In the genomic region with DNA sequence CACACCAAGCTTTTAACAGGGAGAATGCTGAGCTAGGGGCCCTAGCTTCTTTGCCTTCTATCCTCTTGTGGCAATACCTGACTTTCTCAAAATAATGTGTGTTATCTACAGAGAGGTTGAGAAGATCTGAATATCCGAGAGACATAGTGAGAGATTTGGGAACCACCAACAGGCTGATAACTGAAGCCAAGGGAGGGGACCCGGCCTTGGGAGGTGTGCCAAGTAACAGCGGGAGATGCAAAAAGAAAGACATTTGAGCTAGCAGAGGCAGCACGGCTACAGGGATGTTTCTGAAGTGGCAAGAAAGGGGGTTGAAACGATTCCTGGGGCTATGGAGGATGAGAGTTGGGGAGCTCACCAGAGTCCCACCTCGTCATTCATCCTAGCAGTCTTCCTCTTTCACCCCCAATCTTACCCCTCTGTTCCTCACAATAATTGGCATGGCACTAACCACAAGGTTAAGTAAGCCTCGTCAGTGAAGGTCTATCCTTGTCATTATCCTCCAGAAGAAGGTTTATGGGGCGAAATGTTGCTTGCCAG, we compare ENCODE assay signal across 8 mouse cellular contexts. TPM values are rescaled to one million over a fixed set of nuclear protein-coding genes. Genes with fewer than 3 reads are reported as not detected.
DNase-seq lines count a peak whose midpoint lies in the region; ATAC-seq lines count a peak whose summit lies in the region.

No protein-coding gene starts in this region.

- H3K27me3 ChIP-seq in liver, embryonic 13.5 days = peaks cover 65% of the 10 kb centered on the region
- H3K27me3 ChIP-seq in liver, embryonic 12.5 days (replicated peaks) = peaks cover 71% of the 10 kb centered on the region
- H3K27me3 ChIP-seq in heart, embryonic 13.5 days (replicated peaks) = peaks cover 8% of the 10 kb centered on the region; the same call in 1 of the 2 replicates
- H3K27me3 ChIP-seq in lung, embryonic 16.5 days (ENCODE audit: control insufficient read depth, insufficient read depth, low read depth, low read length) = no peaks in the 10 kb centered on the region

- H3K4me2 ChIP-seq in liver, embryonic 13.5 days = no peak overlapping the region
- H3K4me2 ChIP-seq in liver, embryonic 12.5 days = no peak overlapping the region
- H3K4me2 ChIP-seq in heart, embryonic 13.5 days = no peak overlapping the region
- peak overlapping the region; percentile 53; the same call in 1 of the 2 replicates for H3K4me2 ChIP-seq in lung, embryonic 16.5 days (ENCODE audit: low read depth, low read length)

- H3K9me3 ChIP-seq in liver, embryonic 13.5 days (replicated peaks) = no peaks in the 10 kb centered on the region
- H3K9me3 ChIP-seq in liver, embryonic 12.5 days (replicated peaks) = no peaks in the 10 kb centered on the region
- H3K9me3 ChIP-seq in heart, embryonic 13.5 days = no peaks in the 10 kb centered on the region
- H3K9me3 ChIP-seq in lung, embryonic 16.5 days (ENCODE audit: control insufficient read depth, low read length) = no peaks in the 10 kb centered on the region

- H3K9ac ChIP-seq in liver, embryonic 13.5 days = no peak overlapping the region
- H3K9ac ChIP-seq in liver, embryonic 12.5 days = no peak overlapping the region
- H3K9ac ChIP-seq in heart, embryonic 13.5 days = no peak overlapping the region
- no peak overlapping the region for H3K9ac ChIP-seq in lung, embryonic 16.5 days (ENCODE audit: low read length)

- no peak for DNase-seq in liver, embryonic 13.5 days
- DNase-seq in left cerebral cortex, adult 11 months (ENCODE audit: low spot score) = no peak
- no peak for DNase-seq in c-Kit-positive CD71-positive TER-119-positive erythroid progenitor cells, embryonic 14.5 days (ENCODE audit: low spot score)

- H3K4me1 ChIP-seq in liver, embryonic 13.5 days (replicated peaks) = peaks cover 56% of the 10 kb centered on the region
- peaks cover 43% of the 10 kb centered on the region for H3K4me1 ChIP-seq in liver, embryonic 12.5 days
- H3K4me1 ChIP-seq in brown adipose tissue, adult 24 weeks (ENCODE audit: control insufficient read depth, insufficient read depth, insufficient read length, low read length) = peaks cover 11% of the 10 kb centered on the region
- peaks cover 41% of the 10 kb centered on the region for H3K4me1 ChIP-seq in heart, embryonic 13.5 days
- peaks cover 38% of the 10 kb centered on the region for H3K4me1 ChIP-seq in lung, embryonic 16.5 days (replicated peaks; ENCODE audit: control insufficient read depth, insufficient read depth, low read length)

- H3K4me3 ChIP-seq in liver, embryonic 13.5 days (replicated peaks) = no peak overlapping the region
- no peak overlapping the region for H3K4me3 ChIP-seq in liver, embryonic 12.5 days
- H3K4me3 ChIP-seq in brown adipose tissue, adult 24 weeks (ENCODE audit: insufficient read depth, low read depth, low read length) = 0 out of 2 replicates have a peak overlapping the region, but pooled peaks have one; percentile 15
- no peak overlapping the region for H3K4me3 ChIP-seq in heart, embryonic 13.5 days
- H3K4me3 ChIP-seq in lung, embryonic 16.5 days (ENCODE audit: low read length) = no peak overlapping the region

- ATAC-seq in liver, embryonic 13.5 days (ENCODE audit: low read depth) = no peak
- ATAC-seq in liver, embryonic 12.5 days = no peak
- no peak for ATAC-seq in heart, embryonic 13.5 days (ENCODE audit: extremely low read depth, insufficient number of reproducible peaks, low FRiP score, low TSS enrichment)
- no peak for ATAC-seq in lung, embryonic 16.5 days (ENCODE audit: low read depth)
- ATAC-seq in frontal cortex, adult (ENCODE audit: low TSS enrichment) = no peak

- H3K36me3 ChIP-seq in liver, embryonic 13.5 days = no peaks in the 10 kb centered on the region
- no peaks in the 10 kb centered on the region for H3K36me3 ChIP-seq in liver, embryonic 12.5 days
- no peaks in the 10 kb centered on the region for H3K36me3 ChIP-seq in heart, embryonic 13.5 days
- no peaks in the 10 kb centered on the region for H3K36me3 ChIP-seq in lung, embryonic 16.5 days (ENCODE audit: control insufficient read depth, insufficient read depth, low read length)

- H3K27ac ChIP-seq in liver, embryonic 13.5 days = peak overlapping the region; percentile 27; the same call in 1 of the 2 replicates
- H3K27ac ChIP-seq in liver, embryonic 12.5 days = no peak overlapping the region
- H3K27ac ChIP-seq in brown adipose tissue, adult 24 weeks (replicated peaks; ENCODE audit: low read depth, low read length) = peak overlapping the region; percentile 99
- peak overlapping the region; percentile 95 for H3K27ac ChIP-seq in heart, embryonic 13.5 days (replicated peaks)
- peak overlapping the region; percentile 96 for H3K27ac ChIP-seq in lung, embryonic 16.5 days (ENCODE audit: low read length)

- 20% methylated on average over 8 of the region's 8 CpGs for WGBS in liver, embryonic 13.5 days (ENCODE audit: insufficient replicate concordance)
- 26% methylated on average over 8 of the region's 8 CpGs for WGBS in liver, embryonic 12.5 days (ENCODE audit: insufficient replicate concordance)
- 21% methylated on average over 8 of the region's 8 CpGs for WGBS in heart, embryonic 13.5 days
- WGBS in lung, embryonic 16.5 days = 22% methylated on average over 8 of the region's 8 CpGs

RNA-seq across cellular contexts. Expression of a gene that starts 3.2 kb away (rescaled TPM):
- polyA plus RNA-seq in liver, embryonic 13.5 days (2015; fragmentation: Nextera tagmentation; extraction: Ambion mirVana) = 6.6 and 7.4 TPM in 2 replicates
- polyA plus RNA-seq in liver, embryonic 12.5 days (2016; fragmentation: Nextera tagmentation; extraction: Ambion mirVana) = 9.8 and 10.3 TPM in 2 replicates
- polyA plus RNA-seq in brown adipose tissue, adult 24 weeks (2012; ENCODE audit: insufficient read depth, insufficient read length, missing spikeins) = 13.3 and 20.7 TPM in 2 replicates
- 11.6 and 11.7 TPM in 2 replicates for polyA plus RNA-seq in heart, embryonic 13.5 days (2015; fragmentation: Nextera tagmentation; extraction: Ambion mirVana)
- polyA plus RNA-seq in lung, embryonic 16.5 days (2015; fragmentation: Nextera tagmentation; extraction: Ambion mirVana) = 19.4 and 20.8 TPM in 2 replicates

RNA-seq across cellular contexts. Expression of a gene that starts 16.4 kb away (rescaled TPM):
- polyA plus RNA-seq in liver, embryonic 13.5 days (2015; fragmentation: Nextera tagmentation; extraction: Ambion mirVana) = 23.4 and 25.4 TPM in 2 replicates
- 32.6 and 33.5 TPM in 2 replicates for polyA plus RNA-seq in liver, embryonic 12.5 days (2016; fragmentation: Nextera tagmentation; extraction: Ambion mirVana)
- 20.0 and 27.6 TPM in 2 replicates for polyA plus RNA-seq in brown adipose tissue, adult 24 weeks (2012; ENCODE audit: insufficient read depth, insufficient read length, missing spikeins)
- 210 and 234 TPM in 2 replicates for polyA plus RNA-seq in heart, embryonic 13.5 days (2015; fragmentation: Nextera tagmentation; extraction: Ambion mirVana)
- 312 and 337 TPM in 2 replicates for polyA plus RNA-seq in lung, embryonic 16.5 days (2015; fragmentation: Nextera tagmentation; extraction: Ambion mirVana)

RNA-seq across cellular contexts. Expression of a gene that starts 24.1 kb away (rescaled TPM):
- polyA plus RNA-seq in liver, embryonic 13.5 days (2015; fragmentation: Nextera tagmentation; extraction: Ambion mirVana) = 98.5 and 99.4 TPM in 2 replicates
- 106 TPM in 2 replicates for polyA plus RNA-seq in liver, embryonic 12.5 days (2016; fragmentation: Nextera tagmentation; extraction: Ambion mirVana)
- polyA plus RNA-seq in brown adipose tissue, adult 24 weeks (2012; ENCODE audit: insufficient read depth, insufficient read length, missing spikeins) = 109 and 141 TPM in 2 replicates
- polyA plus RNA-seq in heart, embryonic 13.5 days (2015; fragmentation: Nextera tagmentation; extraction: Ambion mirVana) = 98.8 and 111 TPM in 2 replicates
- polyA plus RNA-seq in lung, embryonic 16.5 days (2015; fragmentation: Nextera tagmentation; extraction: Ambion mirVana) = 132 and 135 TPM in 2 replicates

RNA-seq across cellular contexts. Expression of a gene that starts 30.9 kb away (rescaled TPM):
- 5.5 and 7.9 TPM in 2 replicates for polyA plus RNA-seq in liver, embryonic 13.5 days (2015; fragmentation: Nextera tagmentation; extraction: Ambion mirVana)
- 11.3 and 12.3 TPM in 2 replicates for polyA plus RNA-seq in liver, embryonic 12.5 days (2016; fragmentation: Nextera tagmentation; extraction: Ambion mirVana)
- not detected in 2 replicates for polyA plus RNA-seq in brown adipose tissue, adult 24 weeks (2012; ENCODE audit: insufficient read depth, insufficient read length, missing spikeins)
- 7.6 and 8.0 TPM in 2 replicates for polyA plus RNA-seq in heart, embryonic 13.5 days (2015; fragmentation: Nextera tagmentation; extraction: Ambion mirVana)
- polyA plus RNA-seq in lung, embryonic 16.5 days (2015; fragmentation: Nextera tagmentation; extraction: Ambion mirVana) = 5.3 and 5.8 TPM in 2 replicates

RNA-seq across cellular contexts. Expression of a gene that starts 49.4 kb away (rescaled TPM):
- 0.63 and 0.85 TPM in 2 replicates for polyA plus RNA-seq in liver, embryonic 13.5 days (2015; fragmentation: Nextera tagmentation; extraction: Ambion mirVana)
- polyA plus RNA-seq in liver, embryonic 12.5 days (2016; fragmentation: Nextera tagmentation; extraction: Ambion mirVana) = 0.74 and 1.3 TPM in 2 replicates
- 0.75 and 0.79 TPM in 2 replicates for polyA plus RNA-seq in brown adipose tissue, adult 24 weeks (2012; ENCODE audit: insufficient read depth, insufficient read length, missing spikeins)
- polyA plus RNA-seq in heart, embryonic 13.5 days (2015; fragmentation: Nextera tagmentation; extraction: Ambion mirVana) = 0.48 and 0.65 TPM in 2 replicates
- polyA plus RNA-seq in lung, embryonic 16.5 days (2015; fragmentation: Nextera tagmentation; extraction: Ambion mirVana) = 1.9 and 3.2 TPM in 2 replicates
